Mouse (Mus musculus): ENCODE results near the gene Atp8b4. TPM values are rescaled to one million over a fixed set of nuclear protein-coding genes. Genes with fewer than 3 reads are reported as not detected.

Gene Atp8b4
- polyA plus RNA-seq, 1 experiment = 0.44 TPM

- Histone ChIP-seq H3K4me1 (ENCODE audit: control insufficient read depth, insufficient read depth, insufficient read length, low read length) (no peaks in the 10 kb centered on the region), H3K4me3 (ENCODE audit: insufficient read depth, low read depth, low read length) (no peak overlapping the region), H3K27ac (replicated peaks; ENCODE audit: low read depth, low read length) (no peak overlapping the region)
Measured at GRCm38 (mm10) chr2:126515069-126515826, 14.8 kb upstream of the Atp8b4 start.

- no peak overlapping the region for H3K4me3 ChIP-seq (ENCODE audit: insufficient read depth, low read depth, low read length)
- H3K4me1 ChIP-seq (ENCODE audit: control insufficient read depth, insufficient read depth, insufficient read length, low read length) = 0 out of 2 replicates have a peak, but pooled peaks cover 2% of the 10 kb centered on the region
- H3K27ac ChIP-seq (replicated peaks; ENCODE audit: low read depth, low read length) = no peak overlapping the region
Measured at GRCm38 (mm10) chr2:126508228-126508627, 7.8 kb upstream of the Atp8b4 start.

- 0 out of 2 replicates have a peak, but pooled peaks cover 2% of the 10 kb centered on the region for H3K4me1 ChIP-seq (ENCODE audit: control insufficient read depth, insufficient read depth, insufficient read length, low read length)
- no peak overlapping the region for H3K4me3 ChIP-seq (ENCODE audit: insufficient read depth, low read depth, low read length)
Measured at GRCm38 (mm10) chr2:126507477-126507876, 7.0 kb upstream of the Atp8b4 start.

GRCm38 (mm10) chr2:126505156-126505555 lies 4.7 kb upstream of the Atp8b4 start:
- Histone ChIP-seq H3K4me1 (ENCODE audit: control insufficient read depth, insufficient read depth, insufficient read length, low read length) (0 out of 2 replicates have a peak, but pooled peaks cover 2% of the 10 kb centered on the region), H3K4me3 (ENCODE audit: insufficient read depth, low read depth, low read length) (no peak overlapping the region), H3K27ac (replicated peaks; ENCODE audit: low read depth, low read length) (peak overlapping the region; percentile 86)

More at GRCm38 (mm10) chr2:126507477-126507876, 7.0 kb upstream of the Atp8b4 start:
- no peak overlapping the region for H3K27ac ChIP-seq (replicated peaks; ENCODE audit: low read depth, low read length)

- peak overlapping the region; percentile 49 for H3K4me3 ChIP-seq (ENCODE audit: insufficient read depth, low read depth, low read length)
- no peaks in the 10 kb centered on the region for H3K4me1 ChIP-seq (ENCODE audit: control insufficient read depth, insufficient read depth, insufficient read length, low read length)
- H3K27ac ChIP-seq (replicated peaks; ENCODE audit: low read depth, low read length) = peak overlapping the region; percentile 50; the same call in 1 of the 2 replicates
Measured at GRCm38 (mm10) chr2:126499730-126500129, 744 bp downstream of the Atp8b4 start.

GRCm38 (mm10) chr2:126498761-126499452 lies 1.6 kb downstream of the Atp8b4 start:
- Histone ChIP-seq H3K4me1 (ENCODE audit: control insufficient read depth, insufficient read depth, insufficient read length, low read length) (no peaks in the 10 kb centered on the region), H3K4me3 (ENCODE audit: insufficient read depth, low read depth, low read length) (peak overlapping the region; percentile 49; the same call in 1 of the 2 replicates), H3K27ac (replicated peaks; ENCODE audit: low read depth, low read length) (peak overlapping the region; percentile 50)

GRCm38 (mm10) chr2:126496838-126497237 lies 3.6 kb downstream of the Atp8b4 start:
- peak overlapping the region; percentile 69 for H3K27ac ChIP-seq (replicated peaks; ENCODE audit: low read depth, low read length)
- no peak overlapping the region for H3K4me3 ChIP-seq (ENCODE audit: insufficient read depth, low read depth, low read length)
- no peaks in the 10 kb centered on the region for H3K4me1 ChIP-seq (ENCODE audit: control insufficient read depth, insufficient read depth, insufficient read length, low read length)

GRCm38 (mm10) chr2:126495832-126496695 lies 4.4 kb downstream of the Atp8b4 start:
- no peak overlapping the region for H3K27ac ChIP-seq (replicated peaks; ENCODE audit: low read depth, low read length)
- H3K4me1 ChIP-seq (ENCODE audit: control insufficient read depth, insufficient read depth, insufficient read length, low read length) = no peaks in the 10 kb centered on the region
- no peak overlapping the region for H3K4me3 ChIP-seq (ENCODE audit: insufficient read depth, low read depth, low read length)

GRCm38 (mm10) chr2:126495230-126495629 lies 5.2 kb downstream of the Atp8b4 start:
- no peak overlapping the region for H3K4me3 ChIP-seq (ENCODE audit: insufficient read depth, low read depth, low read length)
- no peak overlapping the region for H3K27ac ChIP-seq (replicated peaks; ENCODE audit: low read depth, low read length)
- H3K4me1 ChIP-seq (ENCODE audit: control insufficient read depth, insufficient read depth, insufficient read length, low read length) = no peaks in the 10 kb centered on the region

- Histone ChIP-seq H3K27ac (replicated peaks; ENCODE audit: low read depth, low read length) (no peak overlapping the region), H3K4me3 (ENCODE audit: insufficient read depth, low read depth, low read length) (no peak overlapping the region), H3K4me1 (ENCODE audit: control insufficient read depth, insufficient read depth, insufficient read length, low read length) (no peaks in the 10 kb centered on the region)
Measured at GRCm38 (mm10) chr2:126493306-126493705, 7.2 kb downstream of the Atp8b4 start.

GRCm38 (mm10) chr2:126492713-126493112 lies 7.8 kb downstream of the Atp8b4 start:
- Histone ChIP-seq H3K27ac (replicated peaks; ENCODE audit: low read depth, low read length) (no peak overlapping the region), H3K4me1 (ENCODE audit: control insufficient read depth, insufficient read depth, insufficient read length, low read length) (no peaks in the 10 kb centered on the region)

GRCm38 (mm10) chr2:126491446-126491845 lies 9.0 kb downstream of the Atp8b4 start:
- H3K4me3 ChIP-seq (ENCODE audit: insufficient read depth, low read depth, low read length) = no peak overlapping the region
- peak overlapping the region; percentile 36 for H3K27ac ChIP-seq (replicated peaks; ENCODE audit: low read depth, low read length)
- H3K4me1 ChIP-seq (ENCODE audit: control insufficient read depth, insufficient read depth, insufficient read length, low read length) = no peaks in the 10 kb centered on the region

More at GRCm38 (mm10) chr2:126492713-126493112, 7.8 kb downstream of the Atp8b4 start:
- H3K4me3 ChIP-seq (ENCODE audit: insufficient read depth, low read depth, low read length) = no peak overlapping the region

GRCm38 (mm10) chr2:126490573-126490972 lies 9.9 kb downstream of the Atp8b4 start:
- H3K4me1 ChIP-seq (ENCODE audit: control insufficient read depth, insufficient read depth, insufficient read length, low read length) = no peaks in the 10 kb centered on the region
- no peak overlapping the region; the same call in 1 of the 2 replicates for H3K4me3 ChIP-seq (ENCODE audit: insufficient read depth, low read depth, low read length)
- no peak overlapping the region; the same call in 1 of the 2 replicates for H3K27ac ChIP-seq (replicated peaks; ENCODE audit: low read depth, low read length)

GRCm38 (mm10) chr2:126485262-126486017 lies 15.0 kb downstream of the Atp8b4 start:
- Histone ChIP-seq H3K4me1 (ENCODE audit: control insufficient read depth, insufficient read depth, insufficient read length, low read length) (no peaks in the 10 kb centered on the region), H3K4me3 (ENCODE audit: insufficient read depth, low read depth, low read length) (no peak overlapping the region), H3K27ac (replicated peaks; ENCODE audit: low read depth, low read length) (no peak overlapping the region)
